Mouse (Mus musculus): Measurements from ENCODE around the gene Dgcr8. TPM values are rescaled to one million over a fixed set of nuclear protein-coding genes. Genes with fewer than 3 reads are reported as not detected.
"Not testable (repeated sequence)": the region's sequence is repeated elsewhere in the genome, so short reads cannot be mapped to it uniquely, and the experiment has no call there.

Gene Dgcr8
- polyA plus RNA-seq, 1 experiment from 2014 or later, result 40.0 TPM

GRCm38 (mm10) chr16:18321443-18321842 lies 32.4 kb upstream of the Dgcr8 start:
- Histone ChIP-seq H3K4me3 (replicated peaks; ENCODE audit: low read depth, low read length) (no peak overlapping the region), H3K4me2 (ENCODE audit: low read length) (no peak overlapping the region), H3K4me1 (ENCODE audit: control insufficient read depth, insufficient read depth, low read length) (no peaks in the 10 kb centered on the region), H3K27me3 (ENCODE audit: control insufficient read depth, insufficient read depth, low read length) (no peaks in the 10 kb centered on the region), H3K27ac (replicated peaks; ENCODE audit: low read depth, low read length) (no peak overlapping the region), H3K36me3 (ENCODE audit: control insufficient read depth, insufficient read depth, low read length) (peaks cover 30% of the 10 kb centered on the region), H3K9ac (replicated peaks; ENCODE audit: low read length) (no peak overlapping the region), H3K9me3 (ENCODE audit: control insufficient read depth, low read length) (no peaks in the 10 kb centered on the region)
- ATAC-seq (ENCODE audit: low FRiP score, low TSS enrichment), result no peak
- DNase-seq, result no peak
- WGBS, result 86% methylated on average over 2 of the region's 2 CpGs

- no peak for DNase-seq
- 91% methylated on average over 3 of the region's 3 CpGs for WGBS
- Histone ChIP-seq H3K27me3 (ENCODE audit: control insufficient read depth, insufficient read depth, low read length) (no peaks in the 10 kb centered on the region), H3K4me2 (ENCODE audit: low read length) (no peak overlapping the region), H3K9me3 (ENCODE audit: control insufficient read depth, low read length) (no peaks in the 10 kb centered on the region), H3K27ac (replicated peaks; ENCODE audit: low read depth, low read length) (no peak overlapping the region), H3K9ac (replicated peaks; ENCODE audit: low read length) (no peak overlapping the region), H3K4me3 (replicated peaks; ENCODE audit: low read depth, low read length) (no peak overlapping the region), H3K36me3 (ENCODE audit: control insufficient read depth, insufficient read depth, low read length) (peaks cover 23% of the 10 kb centered on the region), H3K4me1 (ENCODE audit: control insufficient read depth, insufficient read depth, low read length) (no peaks in the 10 kb centered on the region)
- ATAC-seq (ENCODE audit: low FRiP score, low TSS enrichment), result no peak
These were observed 29.9 kb upstream of the Dgcr8 start for GRCm38 (mm10) chr16:18318992-18319391.

GRCm38 (mm10) chr16:18308159-18308558 lies 19.1 kb upstream of the Dgcr8 start:
- no peak overlapping the region for H3K9ac ChIP-seq (replicated peaks; ENCODE audit: low read length)
- no peak overlapping the region for H3K27ac ChIP-seq (replicated peaks; ENCODE audit: low read depth, low read length)
- ATAC-seq (ENCODE audit: low FRiP score, low TSS enrichment), result no peak
- no peaks in the 10 kb centered on the region for H3K4me1 ChIP-seq (ENCODE audit: control insufficient read depth, insufficient read depth, low read length)
- WGBS, result 94% methylated on average over 1 of the region's 1 CpGs
- H3K36me3 ChIP-seq (ENCODE audit: control insufficient read depth, insufficient read depth, low read length), result peaks cover 44% of the 10 kb centered on the region
- no peaks in the 10 kb centered on the region for H3K9me3 ChIP-seq (ENCODE audit: control insufficient read depth, low read length)
- no peak for DNase-seq
- H3K4me3 ChIP-seq (replicated peaks; ENCODE audit: low read depth, low read length), result no peak overlapping the region
- no peak overlapping the region for H3K4me2 ChIP-seq (ENCODE audit: low read length)
- no peaks in the 10 kb centered on the region for H3K27me3 ChIP-seq (ENCODE audit: control insufficient read depth, insufficient read depth, low read length)

GRCm38 (mm10) chr16:18289614-18290013 lies 568 bp upstream of the Dgcr8 start:
- DNase-seq; H3K9me3 ChIP-seq (ENCODE audit: control insufficient read depth, low read length); H3K36me3 ChIP-seq (ENCODE audit: control insufficient read depth, insufficient read depth, low read length); H3K27me3 ChIP-seq (ENCODE audit: control insufficient read depth, insufficient read depth, low read length); ATAC-seq (ENCODE audit: low FRiP score, low TSS enrichment): not testable (repeated sequence)
- Histone ChIP-seq H3K4me3 (replicated peaks; ENCODE audit: low read depth, low read length) (peak overlapping the region; percentile 75), H3K27ac (replicated peaks; ENCODE audit: low read depth, low read length) (0 out of 2 replicates have a peak overlapping the region, but pooled peaks have one; percentile 32), H3K9ac (replicated peaks; ENCODE audit: low read length) (peak overlapping the region; percentile 90; the same call in 1 of the 2 replicates), H3K4me2 (ENCODE audit: low read length) (peak overlapping the region; percentile 48), H3K4me1 (ENCODE audit: control insufficient read depth, insufficient read depth, low read length) (peaks cover 21% of the 10 kb centered on the region)
- 5% methylated on average over 9 of the region's 10 CpGs for WGBS

GRCm38 (mm10) chr16:18288581-18289061 lies 425 bp downstream of the Dgcr8 start:
- H3K4me3 ChIP-seq (replicated peaks; ENCODE audit: low read depth, low read length), result peak overlapping the region; percentile 75
- peak overlapping the region; percentile 90 for H3K9ac ChIP-seq (replicated peaks; ENCODE audit: low read length)
- peaks cover 9% of the 10 kb centered on the region for H3K36me3 ChIP-seq (ENCODE audit: control insufficient read depth, insufficient read depth, low read length)
- no peaks in the 10 kb centered on the region for H3K27me3 ChIP-seq (ENCODE audit: control insufficient read depth, insufficient read depth, low read length)
- no peaks in the 10 kb centered on the region for H3K9me3 ChIP-seq (ENCODE audit: control insufficient read depth, low read length)
- ATAC-seq (ENCODE audit: low FRiP score, low TSS enrichment), result peak; percentile 75
- WGBS, result under 1% methylated on average over 31 of the region's 31 CpGs
- peaks cover 21% of the 10 kb centered on the region for H3K4me1 ChIP-seq (ENCODE audit: control insufficient read depth, insufficient read depth, low read length)
- H3K27ac ChIP-seq (replicated peaks; ENCODE audit: low read depth, low read length), result peak overlapping the region; percentile 88
- DNase-seq, result no peak
- peak overlapping the region; percentile 98 for H3K4me2 ChIP-seq (ENCODE audit: low read length)

GRCm38 (mm10) chr16:18288166-18288565 lies 880 bp downstream of the Dgcr8 start:
- DNase-seq, result peak; percentile 15
- ATAC-seq (ENCODE audit: low FRiP score, low TSS enrichment), result no peak
- peaks cover 14% of the 10 kb centered on the region for H3K36me3 ChIP-seq (ENCODE audit: control insufficient read depth, insufficient read depth, low read length)
- no peaks in the 10 kb centered on the region for H3K27me3 ChIP-seq (ENCODE audit: control insufficient read depth, insufficient read depth, low read length)
- peaks cover 21% of the 10 kb centered on the region for H3K4me1 ChIP-seq (ENCODE audit: control insufficient read depth, insufficient read depth, low read length)
- peak overlapping the region; percentile 90 for H3K9ac ChIP-seq (replicated peaks; ENCODE audit: low read length)
- 3% methylated on average over 4 of the region's 4 CpGs for WGBS
- H3K4me2 ChIP-seq (ENCODE audit: low read length), result peak overlapping the region; percentile 98
- no peaks in the 10 kb centered on the region for H3K9me3 ChIP-seq (ENCODE audit: control insufficient read depth, low read length)
- H3K27ac ChIP-seq (replicated peaks; ENCODE audit: low read depth, low read length), result peak overlapping the region; percentile 88; the same call in 1 of the 2 replicates
- H3K4me3 ChIP-seq (replicated peaks; ENCODE audit: low read depth, low read length), result peak overlapping the region; percentile 75

GRCm38 (mm10) chr16:18275166-18275565 lies 13.9 kb downstream of the Dgcr8 start:
- ATAC-seq (ENCODE audit: low FRiP score, low TSS enrichment) (no peak), DNase-seq (no peak)
- Histone ChIP-seq H3K4me1 (ENCODE audit: control insufficient read depth, insufficient read depth, low read length) (no peaks in the 10 kb centered on the region), H3K36me3 (ENCODE audit: control insufficient read depth, insufficient read depth, low read length) (peaks cover 88% of the 10 kb centered on the region), H3K4me2 (ENCODE audit: low read length) (no peak overlapping the region), H3K27me3 (ENCODE audit: control insufficient read depth, insufficient read depth, low read length) (no peaks in the 10 kb centered on the region), H3K9me3 (ENCODE audit: control insufficient read depth, low read length) (no peaks in the 10 kb centered on the region), H3K27ac (replicated peaks; ENCODE audit: low read depth, low read length) (no peak overlapping the region), H3K4me3 (replicated peaks; ENCODE audit: low read depth, low read length) (no peak overlapping the region), H3K9ac (replicated peaks; ENCODE audit: low read length) (no peak overlapping the region)
- WGBS, result 61% methylated on average over 2 of the region's 2 CpGs

GRCm38 (mm10) chr16:18268182-18268581 lies 20.9 kb downstream of the Dgcr8 start:
- Histone ChIP-seq H3K4me2 (ENCODE audit: low read length) (no peak overlapping the region), H3K27me3 (ENCODE audit: control insufficient read depth, insufficient read depth, low read length) (no peaks in the 10 kb centered on the region), H3K4me1 (ENCODE audit: control insufficient read depth, insufficient read depth, low read length) (no peaks in the 10 kb centered on the region), H3K27ac (replicated peaks; ENCODE audit: low read depth, low read length) (no peak overlapping the region), H3K9ac (replicated peaks; ENCODE audit: low read length) (no peak overlapping the region), H3K36me3 (ENCODE audit: control insufficient read depth, insufficient read depth, low read length) (peaks cover 88% of the 10 kb centered on the region), H3K4me3 (replicated peaks; ENCODE audit: low read depth, low read length) (no peak overlapping the region), H3K9me3 (ENCODE audit: control insufficient read depth, low read length) (no peaks in the 10 kb centered on the region)
- 91% methylated on average over 5 of the region's 5 CpGs for WGBS
- ATAC-seq (ENCODE audit: low FRiP score, low TSS enrichment), result no peak
- peak; percentile 45 for DNase-seq

GRCm38 (mm10) chr16:18265024-18265423 lies 24.0 kb downstream of the Dgcr8 start:
- no peak overlapping the region for H3K27ac ChIP-seq (replicated peaks; ENCODE audit: low read depth, low read length)

More at GRCm38 (mm10) chr16:18265024-18265423, 24.0 kb downstream of the Dgcr8 start:
- no peak for ATAC-seq (ENCODE audit: low FRiP score, low TSS enrichment)
- H3K36me3 ChIP-seq (ENCODE audit: control insufficient read depth, insufficient read depth, low read length), result peaks cover 81% of the 10 kb centered on the region
- no peaks in the 10 kb centered on the region for H3K27me3 ChIP-seq (ENCODE audit: control insufficient read depth, insufficient read depth, low read length)
- H3K4me1 ChIP-seq (ENCODE audit: control insufficient read depth, insufficient read depth, low read length), result no peaks in the 10 kb centered on the region
- no peaks in the 10 kb centered on the region for H3K9me3 ChIP-seq (ENCODE audit: control insufficient read depth, low read length)
- no peak overlapping the region for H3K4me3 ChIP-seq (replicated peaks; ENCODE audit: low read depth, low read length)
- no peak for DNase-seq
- no peak overlapping the region for H3K9ac ChIP-seq (replicated peaks; ENCODE audit: low read length)
- no peak overlapping the region for H3K4me2 ChIP-seq (ENCODE audit: low read length)
- WGBS, result 73% methylated on average over 2 of the region's 2 CpGs
